Mouse (Mus musculus): ENCODE results near the gene Cst7.

The Cst7 gene

DNA sequence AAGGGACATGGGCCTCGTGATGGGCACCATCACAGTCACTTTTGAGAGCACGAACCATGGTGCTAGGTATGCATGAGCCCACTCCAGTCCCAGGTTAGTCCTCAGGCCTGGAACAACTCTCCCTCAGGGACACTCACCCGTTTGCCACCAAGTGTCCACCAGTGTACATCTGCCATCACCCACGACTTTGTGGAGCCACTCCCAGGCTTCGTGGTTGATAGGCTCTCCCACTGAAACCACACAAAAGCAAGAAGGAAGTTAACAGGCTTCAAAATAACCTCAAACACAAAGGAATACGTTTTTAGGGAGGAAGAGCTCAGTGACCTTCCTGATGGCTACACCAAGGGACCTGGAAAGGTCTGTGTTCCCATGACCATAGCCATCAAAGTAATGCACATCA, 56.9 kb downstream of the Cst7 start:
- no peak for DNase-seq (ENCODE audit: low read depth)
